Mouse (Mus musculus): ENCODE results near the gene Gtsf2. TPM values are rescaled to one million over a fixed set of nuclear protein-coding genes. Genes with fewer than 3 reads are reported as not detected.

The Gtsf2 gene
- total RNA-seq (2023): not detected

DNA sequence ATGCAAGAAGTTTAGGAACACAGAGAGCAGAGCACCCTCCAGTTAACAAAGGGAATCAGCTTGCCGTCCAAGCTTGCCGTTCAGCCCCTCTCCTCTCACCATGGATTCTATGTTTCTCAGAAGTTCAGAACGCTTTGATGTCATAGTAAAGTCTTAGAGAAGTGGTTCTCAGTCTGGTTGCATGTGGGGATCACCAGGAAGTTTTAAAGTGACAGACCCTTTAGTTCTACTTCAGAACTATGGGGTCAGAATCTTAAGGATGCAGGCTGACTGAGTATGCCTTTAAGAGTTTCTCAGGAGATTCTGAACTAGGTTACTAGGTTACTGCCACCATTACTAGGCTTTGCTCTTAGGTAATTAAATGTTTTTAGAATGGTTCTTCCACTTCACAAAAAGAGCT, at the start of gene Gtsf2:
Gene Gtsf2 (minus strand): TSS at position 101 of the 400 bp plus-strand sequence.

DNA sequence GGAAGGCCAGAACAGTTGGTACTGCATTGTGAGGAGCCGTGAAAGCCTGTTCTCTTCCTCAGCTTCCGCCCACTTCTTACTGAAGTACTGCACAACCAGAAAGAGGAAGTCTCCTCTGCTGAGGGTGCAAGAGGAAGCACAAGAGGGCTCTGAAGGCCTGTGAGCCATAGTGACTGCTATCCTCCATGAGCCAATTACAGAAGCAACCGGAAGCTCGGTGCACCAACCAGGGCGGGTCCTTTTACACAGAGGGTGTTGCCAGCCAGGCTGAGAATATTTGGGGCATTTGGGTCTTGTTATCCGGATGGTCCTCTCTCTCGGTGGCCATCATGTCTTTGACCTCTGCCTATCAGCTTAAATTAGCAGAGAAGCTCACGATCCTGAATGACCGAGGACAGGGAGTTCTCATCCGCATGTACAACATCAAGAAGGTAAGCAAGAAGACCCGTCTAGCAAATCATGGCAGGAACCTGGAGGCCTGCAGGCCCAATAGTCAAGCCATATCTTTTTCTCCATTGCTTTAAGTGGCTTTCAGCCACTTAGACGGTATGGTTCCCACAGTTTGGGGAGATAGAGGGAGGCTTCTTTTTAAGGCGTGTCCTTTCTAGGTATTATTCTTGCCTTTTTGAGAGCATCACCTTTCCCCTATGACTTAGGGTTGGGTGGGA, 5.4 kb upstream of the Gtsf2 start, which contains the start of gene Nckap1l:
Gene Nckap1l (plus strand): TSS at position 244 of the 668 bp plus-strand sequence.

DNA sequence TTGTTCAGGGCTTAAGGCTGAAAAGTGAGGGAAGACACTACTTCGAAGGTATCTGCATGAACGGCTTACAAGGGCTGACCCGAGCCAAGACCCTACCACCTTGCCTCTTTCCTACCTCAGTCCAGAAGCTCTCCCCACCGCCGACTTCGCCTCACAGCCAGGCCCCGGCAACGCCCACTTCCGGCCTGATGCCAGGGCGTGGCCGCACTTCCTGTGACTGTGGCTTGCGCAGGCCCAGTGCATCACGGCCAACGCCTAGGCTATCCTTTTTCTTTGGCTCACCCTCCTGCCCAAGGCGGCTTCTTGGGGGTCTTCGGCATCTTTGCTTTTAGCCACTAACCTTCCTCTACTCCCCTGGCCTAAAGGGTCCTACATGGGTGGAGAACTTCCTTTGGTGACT, 18.0 kb downstream of the Gtsf2 start, which contains the start of gene Gtsf1:
Gene Gtsf1 (minus strand): TSS at position 230 of the 400 bp plus-strand sequence.

Other genes starting within 250 kb of the Gtsf2 start
- 24.0 TPM for gene Cbx5, start 208.7 kb downstream of the Gtsf2 start, total RNA-seq (2023)
- 659 TPM for gene Hnrnpa1, start 208.0 kb downstream of the Gtsf2 start, total RNA-seq (2023)
- gene Nfe2, start 190.1 kb downstream of the Gtsf2 start, total RNA-seq (2023): 1.4 TPM
- gene Copz1, start 175.8 kb downstream of the Gtsf2 start, total RNA-seq (2023): 73.4 TPM
- gene Gpr84, start 137.9 kb downstream of the Gtsf2 start, total RNA-seq (2023): not detected
- gene Zfp385a, start 108.4 kb downstream of the Gtsf2 start, total RNA-seq (2023): 2.4 TPM
- gene Itga5, start 81.7 kb downstream of the Gtsf2 start, total RNA-seq (2023): 2.1 TPM
- not detected for gene Gtsf1, start 18.0 kb downstream of the Gtsf2 start, total RNA-seq (2023)
- gene Nckap1l, start 5.3 kb upstream of the Gtsf2 start, total RNA-seq (2023): 147 TPM
- 39.7 TPM for gene Pde1b, start 54.6 kb upstream of the Gtsf2 start, total RNA-seq (2023)
- not detected for gene Ppp1r1a, start 89.5 kb upstream of the Gtsf2 start, total RNA-seq (2023)
- not detected for gene Glycam1, start 116.6 kb upstream of the Gtsf2 start, total RNA-seq (2023)

Measured in CD4-positive naive resting alpha-beta T cell, adult 76 days (primary cell).